Mouse (Mus musculus) liver, postnatal 0 days (tissue): Measurements from ENCODE around the gene Tbc1d8.

Experiments
- CTCF ChIP-seq: sonication (generic); IDR thresholded peaks from 2 replicates; pipeline ENCODE4 v1.5.1; 2016; ENCODE audit warnings: antibody characterized with exemption, low read depth
- EP300 ChIP-seq: IDR thresholded peaks from 2 replicates; pipeline ENCODE4 v1.6.1; 2016; ENCODE audit warnings: antibody characterized with exemption, low read depth, mild to moderate bottlenecking

GRCm38 (mm10) chr1:39341807-39342206 lies 136.7 kb downstream of the Tbc1d8 start:
- TF ChIP-seq CTCF (no peak), EP300 (no peak)
